Mouse (Mus musculus): ENCODE data around the gene Rplp0. TPM values are rescaled to one million over a fixed set of nuclear protein-coding genes. Genes with fewer than 3 reads are reported as not detected.
"Not testable (repeated sequence)": the region's sequence is repeated elsewhere in the genome, so short reads cannot be mapped to it uniquely, and the experiment has no call there.

Rplp0 gene
- total and polyA plus RNA-seq, 2 experiments from 2014 or later, result 796 to 1,861 TPM

DNA sequence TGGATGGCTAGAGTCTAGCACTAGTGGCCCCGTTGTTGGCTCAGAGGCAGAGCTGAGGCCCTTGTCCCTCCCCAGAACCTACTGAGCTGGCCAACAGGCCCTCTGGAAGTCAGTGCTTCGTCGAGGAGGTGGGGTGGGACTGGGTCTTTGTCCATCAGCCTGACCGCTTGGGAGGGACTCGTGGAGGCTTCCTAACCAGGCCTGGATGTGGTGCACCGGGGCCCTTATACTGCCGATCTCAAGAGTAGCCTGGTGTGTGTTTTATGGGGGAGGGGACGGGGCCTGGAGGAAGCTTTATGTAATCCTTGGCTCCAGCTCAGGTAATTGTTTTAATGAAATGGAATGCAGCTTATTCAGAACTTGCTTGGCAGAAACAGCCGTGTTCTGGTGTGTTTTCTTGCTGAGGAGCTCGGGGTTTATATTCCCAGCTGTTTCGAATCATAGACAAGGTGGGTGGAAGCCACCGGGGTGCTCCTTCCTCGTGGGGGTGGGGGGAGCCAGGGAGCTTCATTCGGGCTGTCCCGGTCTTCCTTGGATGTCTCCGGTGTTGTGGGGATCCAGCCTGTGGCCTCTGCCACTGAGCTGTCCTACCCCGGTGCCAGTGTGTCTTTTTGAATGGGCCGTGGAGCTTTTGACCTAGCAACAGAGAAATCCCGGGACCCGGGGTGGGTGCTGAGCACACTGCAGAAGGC is 44.2 kb upstream of the Rplp0 start:
- H3K9me3 ChIP-seq (ENCODE audit: low read length), result no peaks in the 10 kb centered on the region
- H3K4me2 ChIP-seq (ENCODE audit: low read depth, low read length), result no peak overlapping the region
- no peak for ATAC-seq
- no peak for TF ChIP-seq CTCF (IDR thresholded peaks at IDR 0.05; ENCODE audit: low read depth)
- no peak for DNase-seq (ENCODE audit: low spot score)
- H3K27me3 ChIP-seq (ENCODE audit: insufficient read depth, low read length), result no peaks in the 10 kb centered on the region
- no peak overlapping the region for H3K9ac ChIP-seq (replicated peaks; ENCODE audit: low read length)
- WGBS, result 52% methylated on average over 20 of the region's 20 CpGs
- H3K4me3 ChIP-seq (ENCODE audit: low read length), result no peak overlapping the region
- H3K27ac ChIP-seq, result peak overlapping the region; percentile 59
- H3K4me1 ChIP-seq (ENCODE audit: insufficient read depth, low read length), result peaks cover under 1% of the 10 kb centered on the region; the same call in 1 of the 2 replicates
- H3K36me3 ChIP-seq (ENCODE audit: insufficient read depth, low read length), result no peaks in the 10 kb centered on the region

DNA sequence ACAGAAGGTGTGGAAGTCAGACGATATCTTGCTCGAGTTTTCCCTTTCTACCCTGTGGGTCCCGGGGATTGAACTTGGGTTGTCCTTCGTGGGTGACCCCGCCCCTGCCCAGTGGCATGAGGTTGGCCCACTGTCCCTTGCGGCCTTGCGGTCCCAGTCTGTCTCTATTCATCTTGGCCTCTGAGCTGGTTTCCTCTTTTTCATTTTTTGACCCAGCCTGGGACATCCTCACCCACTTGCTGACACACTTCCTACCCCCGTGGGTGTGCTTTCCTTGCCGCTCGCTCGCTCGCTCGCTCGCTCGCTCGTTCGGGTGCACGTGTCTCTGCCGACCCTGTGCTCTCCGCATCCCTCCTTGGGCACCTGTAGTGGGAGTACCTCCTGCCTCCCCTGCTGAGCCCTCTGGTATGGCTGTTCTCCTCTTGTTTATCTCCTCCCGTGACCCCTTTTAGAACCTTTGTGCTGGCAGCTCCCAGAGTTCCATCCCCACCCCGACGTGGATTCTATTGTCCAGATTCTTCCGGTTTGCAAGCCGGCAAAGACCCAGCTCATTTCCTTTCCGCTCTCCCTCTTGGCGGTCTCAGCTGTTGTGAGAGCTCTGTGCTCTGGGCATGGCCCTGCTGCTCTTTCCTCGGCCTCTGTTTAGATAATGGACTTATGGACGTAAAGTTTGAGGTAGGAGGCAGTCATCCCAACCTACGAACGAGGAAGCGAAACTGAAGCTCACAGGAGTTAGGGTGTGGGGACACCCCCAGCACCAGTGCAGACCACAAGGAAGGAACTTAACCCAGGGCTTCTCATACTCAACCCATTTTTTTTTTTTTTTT is 43.0 kb upstream of the Rplp0 start:
- no peak overlapping the region for H3K4me3 ChIP-seq (ENCODE audit: low read length)
- ATAC-seq, result no peak
- H3K36me3 ChIP-seq (ENCODE audit: insufficient read depth, low read length), result no peaks in the 10 kb centered on the region
- TF ChIP-seq CTCF (IDR thresholded peaks at IDR 0.05; ENCODE audit: low read depth), result no peak
- no peak overlapping the region for H3K9ac ChIP-seq (replicated peaks; ENCODE audit: low read length)
- no peaks in the 10 kb centered on the region for H3K9me3 ChIP-seq (ENCODE audit: low read length)
- no peak for DNase-seq (ENCODE audit: low spot score)
- H3K27ac ChIP-seq, result peak overlapping the region; percentile 3; the same call in 1 of the 2 replicates
- H3K27me3 ChIP-seq (ENCODE audit: insufficient read depth, low read length), result no peaks in the 10 kb centered on the region
- WGBS, result 79% methylated on average over 32 of the region's 32 CpGs
- H3K4me2 ChIP-seq (ENCODE audit: low read depth, low read length), result no peak overlapping the region
- H3K4me1 ChIP-seq (ENCODE audit: insufficient read depth, low read length), result no peaks in the 10 kb centered on the region

DNA sequence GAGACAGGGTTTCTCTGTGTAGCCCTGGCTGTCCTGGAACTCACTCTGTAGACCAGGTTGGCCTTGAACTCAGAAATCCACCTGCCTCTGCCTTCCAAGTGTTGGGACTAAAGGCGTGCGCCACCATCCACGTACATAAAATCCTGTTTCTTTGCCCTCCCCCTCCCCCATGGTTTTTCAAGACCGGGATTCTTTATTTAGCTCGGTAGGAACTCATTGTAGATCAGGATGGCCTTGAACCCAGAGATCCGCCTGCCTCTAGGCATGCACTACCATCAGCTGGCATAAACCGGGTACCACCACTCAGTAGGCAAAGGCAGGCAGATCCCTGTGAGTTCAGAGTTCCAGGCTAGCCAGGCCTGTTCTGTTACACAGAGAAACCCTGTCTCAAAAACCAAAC is 42.4 kb upstream of the Rplp0 start:
- no peak overlapping the region for H3K9ac ChIP-seq (replicated peaks; ENCODE audit: low read length)
- ATAC-seq, result no peak
- no peak overlapping the region for H3K27ac ChIP-seq
- no peak overlapping the region for H3K4me2 ChIP-seq (ENCODE audit: low read depth, low read length)
- H3K27me3 ChIP-seq (ENCODE audit: insufficient read depth, low read length), result no peaks in the 10 kb centered on the region
- H3K4me3 ChIP-seq (ENCODE audit: low read length), result no peak overlapping the region
- DNase-seq (ENCODE audit: low spot score), result no peak
- 88% methylated on average over 7 of the region's 7 CpGs for WGBS
- no peak for TF ChIP-seq CTCF (IDR thresholded peaks at IDR 0.05; ENCODE audit: low read depth)
- H3K9me3 ChIP-seq (ENCODE audit: low read length), result no peaks in the 10 kb centered on the region
- H3K36me3 ChIP-seq (ENCODE audit: insufficient read depth, low read length), result no peaks in the 10 kb centered on the region
- no peaks in the 10 kb centered on the region for H3K4me1 ChIP-seq (ENCODE audit: insufficient read depth, low read length)

DNA sequence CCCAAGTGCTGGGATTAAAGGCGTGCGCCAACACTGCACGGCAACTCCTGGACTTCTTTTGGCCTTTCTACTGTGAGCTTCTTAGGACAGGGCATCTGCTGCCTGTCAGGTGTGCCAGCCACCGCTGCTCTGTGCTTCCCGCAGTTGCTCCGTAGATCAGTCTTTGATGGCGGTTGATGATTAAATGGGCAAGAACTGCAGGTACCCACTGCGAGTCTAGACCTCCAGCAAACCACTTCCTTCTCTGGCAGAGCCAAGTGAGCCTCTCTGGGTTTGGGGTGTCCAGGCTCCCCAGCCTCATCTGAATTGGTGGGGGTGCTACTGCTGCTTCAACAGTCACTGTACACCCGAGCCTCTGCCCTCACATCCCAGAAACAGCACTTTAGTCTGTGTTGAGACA is 41.8 kb upstream of the Rplp0 start:
- ATAC-seq (no peak), DNase-seq (ENCODE audit: low spot score) (no peak)
- Histone ChIP-seq H3K27ac (no peak overlapping the region), H3K4me3 (ENCODE audit: low read length) (no peak overlapping the region), H3K4me2 (ENCODE audit: low read depth, low read length) (no peak overlapping the region), H3K9me3 (ENCODE audit: low read length) (no peaks in the 10 kb centered on the region), H3K4me1 (ENCODE audit: insufficient read depth, low read length) (no peaks in the 10 kb centered on the region), H3K9ac (replicated peaks; ENCODE audit: low read length) (no peak overlapping the region), H3K27me3 (ENCODE audit: insufficient read depth, low read length) (no peaks in the 10 kb centered on the region), H3K36me3 (ENCODE audit: insufficient read depth, low read length) (no peaks in the 10 kb centered on the region)
- WGBS, result 94% methylated on average over 9 of the region's 9 CpGs
- no peak for TF ChIP-seq CTCF (IDR thresholded peaks at IDR 0.05; ENCODE audit: low read depth)

DNA sequence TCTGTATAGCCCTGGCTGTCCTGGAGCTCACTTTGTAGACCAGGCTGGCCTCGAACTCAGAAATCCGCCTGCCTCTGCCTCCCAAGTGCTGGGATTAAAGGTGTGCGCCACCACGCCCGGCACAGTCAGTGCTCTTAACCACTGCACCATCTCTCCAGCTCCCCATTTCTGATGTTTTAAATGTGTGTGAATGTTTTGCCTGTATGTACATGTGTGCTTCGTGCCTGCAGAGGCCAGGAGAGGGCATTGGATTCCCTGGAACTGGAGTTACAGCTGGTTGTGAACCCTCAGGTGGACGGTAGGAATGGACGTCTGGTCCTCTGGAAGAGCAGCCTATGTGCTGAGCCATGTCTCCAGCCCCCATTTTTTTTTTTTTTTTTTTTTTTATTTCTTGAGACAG is 41.1 kb upstream of the Rplp0 start:
- WGBS, result 94% methylated on average over 8 of the region's 8 CpGs

DNA sequence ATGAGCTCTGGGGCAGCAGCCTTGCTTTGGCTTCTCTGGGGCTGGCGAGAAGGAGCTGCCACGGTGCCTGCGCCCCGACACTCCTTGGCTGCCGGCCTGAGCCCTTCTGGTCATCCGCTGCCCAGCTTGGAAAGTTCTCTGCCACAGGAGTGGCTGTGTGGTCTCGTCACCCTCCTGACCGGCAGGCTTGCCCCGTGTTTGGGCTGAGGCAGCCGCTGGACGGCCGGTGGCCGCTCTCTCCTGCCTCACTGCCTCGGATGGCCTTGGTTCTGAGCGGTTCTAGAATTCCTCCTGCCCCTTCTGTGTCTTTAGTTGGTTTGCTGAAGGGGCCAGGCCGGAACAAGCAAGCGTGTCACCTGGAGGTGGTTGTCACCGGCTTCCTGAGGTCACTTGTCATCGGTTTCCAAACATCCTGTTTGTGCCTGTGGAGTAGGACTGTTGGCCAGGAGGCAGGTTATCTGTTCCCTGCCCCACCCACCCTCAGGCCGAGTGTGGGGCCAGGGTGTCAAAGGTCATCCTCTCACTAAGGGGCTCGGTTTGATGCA is 38.9 kb upstream of the Rplp0 start:
- Histone ChIP-seq H3K36me3 (ENCODE audit: insufficient read depth, low read length) (no peaks in the 10 kb centered on the region), H3K9me3 (ENCODE audit: low read length) (no peaks in the 10 kb centered on the region), H3K27ac (peak overlapping the region; percentile 54; the same call in 1 of the 2 replicates), H3K4me2 (ENCODE audit: low read depth, low read length) (no peak overlapping the region), H3K4me1 (ENCODE audit: insufficient read depth, low read length) (0 out of 2 replicates have a peak, but pooled peaks cover 4% of the 10 kb centered on the region), H3K27me3 (ENCODE audit: insufficient read depth, low read length) (no peaks in the 10 kb centered on the region), H3K4me3 (ENCODE audit: low read length) (no peak overlapping the region), H3K9ac (replicated peaks; ENCODE audit: low read length) (no peak overlapping the region)
- no peak for DNase-seq (ENCODE audit: low spot score)
- 70% methylated on average over 21 of the region's 21 CpGs for WGBS
- TF ChIP-seq CTCF (IDR thresholded peaks at IDR 0.05; ENCODE audit: low read depth), result no peak
- ATAC-seq, result 0 out of 2 replicates have a peak, but pooled peaks have one; percentile 18

More for the DNA sequence above, 41.1 kb upstream of the Rplp0 start:
- DNase-seq (ENCODE audit: low spot score); ATAC-seq; H3K4me3 ChIP-seq (ENCODE audit: low read length); H3K4me1 ChIP-seq (ENCODE audit: insufficient read depth, low read length); H3K4me2 ChIP-seq (ENCODE audit: low read depth, low read length); H3K36me3 ChIP-seq (ENCODE audit: insufficient read depth, low read length); H3K9ac ChIP-seq (replicated peaks; ENCODE audit: low read length); H3K27ac ChIP-seq; H3K9me3 ChIP-seq (ENCODE audit: low read length); H3K27me3 ChIP-seq (ENCODE audit: insufficient read depth, low read length): not testable (repeated sequence)
